Mouse (Mus musculus) neural tube, embryonic 13.5 days (tissue): ENCODE results near the gene Ttll8. TPM values are rescaled to one million over a fixed set of nuclear protein-coding genes. Genes with fewer than 3 reads are reported as not detected.

ENCODE experiments used
- ATAC-seq: fragments of 200-750 bp; cut with Nextera tagmentation; 2 replicates; pipeline ENCODE4 v1.8.0; 2017; ENCODE audit warnings: low read depth, mild to moderate bottlenecking, moderate TSS enrichment, moderate library complexity
- H3K27ac ChIP-seq: fragments of 300-500 bp; sonication (generic); replicated peaks from 2 replicates; pipeline ENCODE4 v1.5.1; 2015; ENCODE audit warnings: moderate library complexity, mild to moderate bottlenecking, inconsistent platforms
- H3K27me3 ChIP-seq: fragments of 300-500 bp; sonication (generic); 2 replicates; pipeline ENCODE4 v1.6.1; 2015; ENCODE audit warnings: mild to moderate bottlenecking, inconsistent platforms
- H3K36me3 ChIP-seq: fragments of 300-500 bp; sonication (generic); 2 replicates; pipeline ENCODE4 v1.6.1; 2015; ENCODE audit warnings: mild to moderate bottlenecking, inconsistent platforms
- H3K4me1 ChIP-seq: fragments of 300-500 bp; sonication (generic); replicated peaks from 2 replicates; pipeline ENCODE4 v1.6.1; 2015; ENCODE audit warnings: inconsistent platforms
- H3K4me2 ChIP-seq: fragments of 300-500 bp; sonication (generic); 2 replicates; pipeline ENCODE4 v1.6.1; 2015; ENCODE audit warnings: inconsistent platforms, mild to moderate bottlenecking, moderate library complexity
- H3K4me3 ChIP-seq: fragments of 300-500 bp; sonication (generic); 2 replicates; pipeline ENCODE4 v1.5.1; 2015; ENCODE audit warnings: mild to moderate bottlenecking, inconsistent platforms
- H3K9ac ChIP-seq: fragments of 300-500 bp; sonication (generic); 2 replicates; pipeline ENCODE4 v1.6.1; 2015; ENCODE audit warnings: moderate library complexity, mild to moderate bottlenecking, inconsistent platforms
- H3K9me3 ChIP-seq: fragments of 300-500 bp; sonication (generic); 2 replicates; pipeline ENCODE4 v1.6.1; 2016; ENCODE audit warnings: inconsistent platforms
- WGBS: fragments of 180-500 bp; shearing (Covaris S2); methylation state at CpG from one replicate; pipeline ENCODE4 v1.1.7; 2015; 5-methylcytosine and 5-hydroxymethylcytosine counted together
- polyA plus RNA-seq: library from polyadenylated mRNA; unstranded; fragments of >200 nt; fragmentation: Nextera tagmentation; extraction: Ambion mirVana; gene quantifications from 2 replicates; pipeline ENCODE4 v1.2.1, GENCODE M21; 2015

Gene Ttll8
- polyA plus RNA-seq, 1 experiment from 2014 or later: not detected

DNA sequence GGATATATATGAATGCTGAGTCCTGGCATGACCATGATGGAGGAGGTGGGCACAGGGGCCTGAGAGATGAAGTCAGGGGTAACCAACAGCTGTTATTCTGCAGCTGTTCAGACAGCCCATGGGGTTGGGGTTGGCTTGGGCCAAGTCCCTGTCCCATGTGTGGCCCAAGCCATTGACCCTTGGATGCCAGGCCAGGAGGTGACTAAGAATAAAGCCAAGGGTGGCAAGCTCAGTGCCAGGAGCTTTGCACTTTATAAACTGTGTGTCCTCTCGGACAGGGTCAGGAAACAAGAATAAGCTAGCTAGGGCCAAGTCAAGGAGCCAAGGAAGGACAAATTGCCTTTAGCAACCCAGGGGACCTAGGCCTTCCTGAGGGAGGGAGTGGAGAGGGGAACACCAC, 62.0 kb downstream of the Ttll8 start:
- Histone ChIP-seq H3K9ac (no peak overlapping the region), H3K36me3 (no peaks in the 10 kb centered on the region), H3K27ac (no peak overlapping the region), H3K27me3 (peaks cover 19% of the 10 kb centered on the region), H3K4me1 (peaks cover 14% of the 10 kb centered on the region), H3K4me2 (no peak overlapping the region), H3K9me3 (no peaks in the 10 kb centered on the region), H3K4me3 (no peak overlapping the region)
- WGBS: 96% methylated on average over 1 of the region's 1 CpGs
- ATAC-seq: no peak

DNA sequence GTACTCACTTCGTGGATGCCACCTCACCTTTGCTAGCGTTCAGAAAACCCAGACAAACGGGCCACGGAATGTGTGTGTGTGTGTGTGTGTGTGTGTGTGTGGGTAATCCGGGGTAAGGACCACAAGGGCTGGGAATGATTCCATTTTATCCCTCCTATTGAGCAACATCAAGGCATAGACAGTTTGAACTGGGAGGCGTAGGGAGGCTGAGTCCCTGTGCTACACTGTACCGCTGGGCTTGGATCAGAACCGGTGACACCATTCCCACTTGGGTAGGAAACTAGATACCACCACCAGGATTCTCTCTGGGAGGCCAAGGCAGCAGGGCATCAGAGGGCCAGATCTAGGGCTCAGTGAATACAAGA, 62.6 kb downstream of the Ttll8 start:
- Histone ChIP-seq H3K27ac (no peak overlapping the region), H3K27me3 (peaks cover 19% of the 10 kb centered on the region), H3K9me3 (no peaks in the 10 kb centered on the region), H3K9ac (no peak overlapping the region; the same call in 1 of the 2 replicates), H3K36me3 (no peaks in the 10 kb centered on the region), H3K4me1 (peaks cover 14% of the 10 kb centered on the region), H3K4me2 (peak overlapping the region; percentile 83), H3K4me3 (no peak overlapping the region)
- ATAC-seq: no peak
- 72% methylated on average over 8 of the region's 8 CpGs for WGBS

DNA sequence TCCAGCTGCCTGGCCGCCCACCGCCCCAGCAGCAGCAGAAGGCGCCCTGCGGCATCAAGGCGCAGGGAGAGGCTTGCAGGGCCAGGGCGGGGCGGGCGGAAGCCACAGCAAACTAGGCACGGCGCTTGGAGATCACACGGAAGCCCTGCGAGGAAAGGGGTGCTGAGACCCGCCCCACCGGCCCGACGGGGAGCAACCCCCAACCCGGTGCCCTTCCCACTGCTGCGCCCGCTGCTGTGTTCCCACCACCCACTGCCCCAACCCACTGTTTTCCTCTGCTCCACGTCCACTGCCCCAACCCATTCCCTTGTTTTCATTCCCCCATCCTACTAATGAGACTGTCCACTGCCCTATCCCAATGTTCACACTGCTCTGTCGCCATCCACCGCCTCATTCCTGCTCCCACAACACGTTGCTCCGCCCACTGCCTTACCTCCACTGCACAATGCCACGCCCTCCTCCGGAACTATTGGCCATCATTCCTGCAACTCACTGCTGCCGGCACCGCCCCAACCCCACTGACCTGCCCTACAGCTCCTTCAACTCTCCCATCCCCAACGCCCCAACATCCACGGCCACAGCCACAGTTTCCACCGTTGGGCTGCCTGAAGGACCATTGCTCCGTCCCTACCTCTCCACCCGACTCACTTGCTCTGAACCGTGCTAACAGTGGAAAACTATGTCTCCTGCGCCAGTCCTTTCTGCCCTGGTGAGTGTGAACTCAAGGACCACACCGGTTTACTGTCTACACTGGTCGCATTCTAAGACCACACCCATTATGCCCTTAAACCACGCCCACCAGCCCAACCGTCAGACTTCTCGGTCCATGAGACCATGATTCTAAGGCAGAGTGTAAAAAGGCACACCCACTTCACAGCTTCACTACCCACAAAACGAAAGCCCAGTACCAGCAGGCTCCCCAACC, 63.2 kb downstream of the Ttll8 start:
- Histone ChIP-seq H3K27me3 (peaks cover 19% of the 10 kb centered on the region), H3K4me1 (peaks cover 14% of the 10 kb centered on the region), H3K4me2 (peak overlapping the region; percentile 83), H3K9ac (peak overlapping the region; percentile 78), H3K9me3 (no peaks in the 10 kb centered on the region), H3K27ac (peak overlapping the region; percentile 69), H3K36me3 (no peaks in the 10 kb centered on the region), H3K4me3 (peak overlapping the region; percentile 50)
- WGBS: 2% methylated on average over 41 of the region's 41 CpGs
- ATAC-seq: peak; percentile 96

DNA sequence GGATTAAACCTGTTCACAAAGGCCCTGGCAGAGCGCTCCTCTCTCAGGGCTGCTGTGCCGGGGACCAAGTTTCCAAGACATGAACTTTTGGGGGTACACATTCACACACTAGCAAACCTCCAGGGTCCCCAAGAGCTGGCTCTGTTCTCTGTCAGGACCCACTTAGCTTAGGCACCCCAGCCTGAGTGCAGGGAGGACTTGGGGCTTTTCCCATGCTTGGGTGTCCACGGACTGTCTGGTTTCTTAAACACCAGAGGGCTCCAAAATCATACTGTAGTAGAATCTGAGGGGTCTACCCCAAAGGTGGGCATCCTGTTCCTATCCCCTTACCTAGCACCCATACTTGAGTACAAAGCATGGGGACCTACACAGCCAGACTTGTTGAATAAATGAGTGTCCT, 64.2 kb downstream of the Ttll8 start:
- Histone ChIP-seq H3K4me3 (peak overlapping the region; percentile 50), H3K9ac (peak overlapping the region; percentile 78), H3K27ac (no peak overlapping the region), H3K36me3 (no peaks in the 10 kb centered on the region), H3K4me1 (peaks cover 14% of the 10 kb centered on the region), H3K9me3 (no peaks in the 10 kb centered on the region), H3K4me2 (peak overlapping the region; percentile 83), H3K27me3 (peaks cover 19% of the 10 kb centered on the region)
- WGBS: 79% methylated on average over 3 of the region's 3 CpGs
- ATAC-seq: no peak

DNA sequence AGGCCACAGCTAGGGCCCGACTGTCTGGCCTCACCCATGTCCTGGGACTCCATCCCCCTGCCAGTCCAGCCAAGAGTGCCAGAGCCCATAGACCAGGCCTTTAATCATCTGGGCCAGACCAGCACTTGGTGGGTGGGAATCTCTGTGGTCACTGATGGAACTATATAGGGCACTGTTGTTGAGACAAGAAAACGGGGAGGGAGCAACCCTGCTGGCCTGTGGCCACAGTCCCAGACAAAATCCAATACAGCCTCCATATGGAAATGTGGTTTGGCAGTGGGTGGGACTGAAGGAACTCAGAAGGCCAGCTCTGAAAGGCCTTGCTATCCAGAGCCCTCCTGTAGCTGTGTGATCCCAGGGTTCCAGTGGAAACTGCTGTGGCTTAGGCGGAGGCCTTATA, 65.2 kb downstream of the Ttll8 start:
- no peak overlapping the region for H3K9ac ChIP-seq
- peaks cover 19% of the 10 kb centered on the region for H3K27me3 ChIP-seq
- ATAC-seq: no peak
- H3K9me3 ChIP-seq: no peaks in the 10 kb centered on the region
- peaks cover 14% of the 10 kb centered on the region for H3K4me1 ChIP-seq
- WGBS: 79% methylated on average over 3 of the region's 3 CpGs
- no peak overlapping the region for H3K4me3 ChIP-seq
- no peak overlapping the region for H3K4me2 ChIP-seq
- no peaks in the 10 kb centered on the region for H3K36me3 ChIP-seq
- no peak overlapping the region for H3K27ac ChIP-seq

DNA sequence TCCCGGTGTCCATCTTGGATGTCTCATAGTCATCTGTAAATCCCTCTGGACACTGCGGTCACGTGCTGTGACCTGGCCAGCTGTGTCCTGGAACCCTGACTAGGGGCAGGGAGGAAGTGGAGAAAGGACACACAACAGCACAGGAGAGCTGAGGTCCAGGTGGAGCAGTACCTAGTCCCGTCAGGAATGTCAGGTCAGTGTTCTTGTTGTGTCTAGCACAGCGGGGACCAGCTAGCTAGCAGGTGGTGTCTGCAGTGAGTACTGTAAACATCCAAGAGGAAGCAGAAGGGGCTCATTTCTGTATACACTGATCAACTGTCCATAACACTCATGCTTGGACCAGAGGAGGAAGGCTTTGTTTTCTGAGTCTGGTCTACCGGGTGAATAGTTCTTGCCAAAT, 68.8 kb downstream of the Ttll8 start:
- H3K4me3 ChIP-seq: no peak overlapping the region
- no peaks in the 10 kb centered on the region for H3K36me3 ChIP-seq
- H3K4me1 ChIP-seq: peaks cover 4% of the 10 kb centered on the region
- H3K4me2 ChIP-seq: no peak overlapping the region
- ATAC-seq: no peak
- no peak overlapping the region for H3K27ac ChIP-seq
- H3K9ac ChIP-seq: no peak overlapping the region
- WGBS: 86% methylated on average over 6 of the region's 6 CpGs
- H3K27me3 ChIP-seq: peaks cover 11% of the 10 kb centered on the region
- no peaks in the 10 kb centered on the region for H3K9me3 ChIP-seq

DNA sequence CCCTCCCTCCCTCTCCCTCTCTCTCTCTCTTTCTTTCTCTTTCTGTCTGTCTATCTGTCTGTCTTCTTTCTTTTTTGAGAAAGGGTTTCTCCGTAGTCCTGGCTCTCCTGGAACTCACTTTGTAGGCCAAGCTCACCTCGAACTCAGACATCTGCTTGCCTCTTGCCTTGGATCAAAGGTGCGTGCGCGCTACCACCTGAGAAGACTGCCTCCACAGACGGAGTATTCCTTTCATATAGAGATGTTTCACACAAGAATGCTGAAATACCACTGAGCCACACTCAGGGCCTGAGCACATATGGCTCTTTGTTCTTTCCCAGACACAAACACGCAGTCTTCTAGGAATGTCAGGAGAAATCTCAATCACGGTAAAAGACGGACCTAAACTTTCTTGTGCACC, 70.9 kb downstream of the Ttll8 start:
- H3K9ac ChIP-seq: no peak overlapping the region
- no peak overlapping the region for H3K4me2 ChIP-seq
- H3K9me3 ChIP-seq: no peaks in the 10 kb centered on the region
- WGBS: 90% methylated on average over 9 of the region's 9 CpGs
- no peak overlapping the region for H3K27ac ChIP-seq
- no peaks in the 10 kb centered on the region for H3K36me3 ChIP-seq
- ATAC-seq: no peak
- no peaks in the 10 kb centered on the region for H3K4me1 ChIP-seq
- H3K27me3 ChIP-seq: no peaks in the 10 kb centered on the region
- H3K4me3 ChIP-seq: no peak overlapping the region

DNA sequence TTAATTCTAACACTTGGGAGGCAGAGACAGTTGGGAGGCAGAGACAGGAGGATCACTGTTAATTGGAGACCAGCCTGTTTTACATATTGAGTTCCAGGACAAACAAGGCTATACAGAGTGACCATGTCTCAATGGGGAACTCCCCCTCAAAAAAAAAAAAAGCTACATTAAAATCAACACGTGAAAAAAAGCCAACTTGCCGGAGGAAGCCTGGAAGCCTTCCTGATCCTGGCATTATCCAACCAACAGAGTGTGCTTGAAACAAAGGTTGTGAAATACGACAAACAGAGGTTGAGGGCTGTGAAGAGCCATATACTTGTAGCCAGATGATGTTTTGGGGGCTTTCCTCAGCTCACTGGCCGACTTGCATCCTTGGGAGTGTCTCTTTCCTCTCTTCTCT, 71.4 kb downstream of the Ttll8 start:
- H3K4me1 ChIP-seq: no peaks in the 10 kb centered on the region
- no peaks in the 10 kb centered on the region for H3K9me3 ChIP-seq
- ATAC-seq: no peak
- H3K9ac ChIP-seq: no peak overlapping the region
- WGBS: 59% methylated on average over 4 of the region's 4 CpGs
- H3K4me2 ChIP-seq: no peak overlapping the region
- no peak overlapping the region for H3K4me3 ChIP-seq
- H3K27ac ChIP-seq: no peak overlapping the region
- no peaks in the 10 kb centered on the region for H3K36me3 ChIP-seq
- no peaks in the 10 kb centered on the region for H3K27me3 ChIP-seq

DNA sequence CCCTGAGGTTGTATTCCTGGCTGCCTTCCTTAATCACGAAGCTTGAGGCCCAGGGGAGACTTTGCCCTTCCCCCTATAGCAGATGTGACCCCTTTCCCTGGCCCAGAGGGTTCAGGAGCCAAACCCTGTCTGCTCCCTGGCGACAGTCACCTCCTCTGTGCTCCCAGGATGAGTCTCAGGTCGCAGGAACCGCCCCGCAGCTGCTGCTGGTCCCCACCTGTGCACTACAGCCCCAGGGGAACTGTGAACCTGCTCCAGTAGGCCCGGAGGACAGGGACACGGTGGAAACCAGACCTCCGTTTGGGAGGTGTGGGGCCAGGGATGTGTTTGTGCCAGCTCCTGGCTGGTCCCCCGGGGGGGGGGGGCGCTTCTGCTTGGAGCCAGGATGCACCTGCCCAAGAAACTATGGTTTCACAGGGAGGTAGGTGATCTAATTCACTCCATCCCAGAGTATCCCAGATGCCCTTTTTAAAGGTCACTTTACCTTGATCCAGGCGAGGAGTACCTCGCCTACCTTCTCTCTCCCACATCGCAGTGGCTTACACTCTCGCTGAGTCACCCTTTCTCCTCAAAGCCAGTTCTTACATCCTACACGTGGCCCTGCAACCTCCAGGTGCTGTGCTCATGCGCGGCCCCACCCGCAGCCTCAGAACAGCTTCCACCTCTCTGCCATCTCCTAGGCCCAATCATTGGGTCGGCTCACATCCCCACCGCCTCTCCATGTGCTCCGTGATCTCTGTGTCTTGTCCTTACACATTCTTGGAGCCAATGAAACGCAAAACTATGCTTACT, 72.8 kb downstream of the Ttll8 start:
- H3K36me3 ChIP-seq: no peaks in the 10 kb centered on the region
- H3K4me3 ChIP-seq: no peak overlapping the region
- 0 out of 2 replicates have a peak, but pooled peaks cover 1% of the 10 kb centered on the region for H3K4me1 ChIP-seq
- no peak for ATAC-seq
- H3K9me3 ChIP-seq: no peaks in the 10 kb centered on the region
- H3K4me2 ChIP-seq: no peak overlapping the region
- no peak overlapping the region for H3K27ac ChIP-seq
- H3K27me3 ChIP-seq: no peaks in the 10 kb centered on the region
- H3K9ac ChIP-seq: no peak overlapping the region
- 61% methylated on average over 21 of the region's 22 CpGs for WGBS

DNA sequence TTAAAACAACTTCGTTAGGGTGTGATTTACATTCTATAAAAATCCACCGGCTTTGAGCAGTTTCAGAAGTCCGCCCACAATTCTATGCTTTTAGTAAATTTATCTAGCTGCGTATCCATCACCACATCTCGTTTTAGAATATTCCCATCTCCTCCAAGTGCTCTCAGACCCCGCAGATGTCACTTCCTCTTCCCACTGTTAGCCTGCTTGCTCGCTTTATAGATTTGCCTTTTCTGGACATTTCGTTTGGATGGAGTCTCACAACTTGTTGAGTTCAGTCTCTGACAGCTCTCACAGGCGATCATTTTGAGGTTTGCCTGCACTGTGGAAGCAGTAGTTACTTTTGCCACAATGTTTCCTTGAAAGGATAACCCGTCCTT, 77.2 kb downstream of the Ttll8 start:
- ATAC-seq: no peak
- no peak overlapping the region for H3K4me2 ChIP-seq
- H3K9me3 ChIP-seq: no peaks in the 10 kb centered on the region
- no peaks in the 10 kb centered on the region for H3K36me3 ChIP-seq
- 0 out of 2 replicates have a peak, but pooled peaks cover 8% of the 10 kb centered on the region for H3K4me1 ChIP-seq
- no peak overlapping the region for H3K4me3 ChIP-seq
- WGBS: 84% methylated on average over 10 of the region's 10 CpGs
- peaks cover 4% of the 10 kb centered on the region; the same call in 1 of the 2 replicates for H3K27me3 ChIP-seq
- no peak overlapping the region for H3K9ac ChIP-seq
- H3K27ac ChIP-seq: no peak overlapping the region

DNA sequence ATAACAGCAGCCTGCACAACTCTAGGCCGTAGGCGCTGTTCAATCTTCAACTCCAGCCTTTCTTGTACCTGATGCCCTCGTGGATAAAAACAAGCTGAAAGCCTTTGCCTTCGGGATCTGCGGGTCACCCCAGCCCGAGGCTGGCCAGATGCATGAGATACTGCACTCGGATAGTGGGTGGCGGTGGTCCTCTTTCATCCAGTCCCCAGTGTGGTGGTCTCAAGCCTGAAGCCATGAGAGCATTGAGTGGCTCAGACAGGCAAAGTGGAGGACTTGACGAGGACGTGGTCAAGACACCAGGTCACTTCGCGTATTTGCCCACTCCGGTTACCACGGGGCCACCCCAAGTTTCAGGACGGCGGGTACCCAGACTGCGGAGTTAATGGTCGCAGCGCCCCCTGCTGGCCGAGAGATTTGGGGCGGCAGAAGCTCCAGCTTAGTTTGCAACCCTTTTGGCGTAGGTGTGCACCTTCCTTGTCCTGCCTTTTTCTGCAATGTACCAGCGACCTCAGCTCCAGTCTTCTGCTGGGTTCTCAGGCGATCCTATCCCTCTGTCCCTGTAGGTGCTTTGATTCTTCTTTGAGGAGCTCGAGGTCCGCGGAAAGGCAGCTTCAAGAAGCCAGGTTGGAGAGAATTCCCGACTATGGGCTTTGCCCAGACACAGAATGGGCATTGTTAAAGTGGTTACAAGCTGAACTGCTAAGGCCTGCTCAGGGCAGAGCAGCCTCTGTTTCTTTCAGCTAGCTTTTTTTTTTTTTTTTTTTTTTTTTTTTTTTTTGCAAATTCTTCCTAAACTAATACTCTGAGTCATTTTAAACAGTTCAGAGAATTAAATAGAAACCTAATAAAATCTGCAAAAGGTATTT, 77.8 kb downstream of the Ttll8 start:
- H3K27me3 ChIP-seq: peaks cover 4% of the 10 kb centered on the region; the same call in 1 of the 2 replicates
- ATAC-seq: 0 out of 2 replicates have a peak, but pooled peaks have one; percentile 27
- H3K4me3 ChIP-seq: no peak overlapping the region
- WGBS: 9% methylated on average over 28 of the region's 28 CpGs
- no peak overlapping the region for H3K27ac ChIP-seq
- H3K9ac ChIP-seq: peak overlapping the region; percentile 44; the same call in 1 of the 2 replicates
- H3K4me1 ChIP-seq: 0 out of 2 replicates have a peak, but pooled peaks cover 8% of the 10 kb centered on the region
- H3K9me3 ChIP-seq: no peaks in the 10 kb centered on the region
- no peaks in the 10 kb centered on the region for H3K36me3 ChIP-seq
- H3K4me2 ChIP-seq: peak overlapping the region; percentile 2; the same call in 1 of the 2 replicates
